Mouse (Mus musculus) liver, postnatal 0 days (tissue): ENCODE measurements around the gene Ampd3. TPM values are rescaled to one million over a fixed set of nuclear protein-coding genes. Genes with fewer than 3 reads are reported as not detected.

ENCODE experiments used
- ATAC-seq: fragments of 200-750 bp; cut with Nextera tagmentation; 2 replicates; pipeline ENCODE4 v1.8.0; 2017; ENCODE audit warnings: mild to moderate bottlenecking, moderate library complexity
- DNase-seq: peaks from one replicate; pipeline ENCODE4 v3.0.0-alpha.2; 2016
- H3K27ac ChIP-seq: fragments of 300-500 bp; sonication (generic); 2 replicates; pipeline ENCODE4 v1.5.1; 2014; ENCODE audit warnings: antibody characterized with exemption, moderate library complexity, mild to moderate bottlenecking, low read depth
- H3K27me3 ChIP-seq: fragments of 300-500 bp; sonication (generic); 2 replicates; pipeline ENCODE4 v1.6.1; 2014; ENCODE audit warnings: low read length, control low read depth, mixed read lengths; ENCODE audit not compliant: insufficient read depth
- H3K36me3 ChIP-seq: fragments of 300-500 bp; sonication (generic); replicated peaks from 2 replicates; pipeline ENCODE4 v1.6.1; 2014; ENCODE audit warnings: mild to moderate bottlenecking, control low read depth, low read length, moderate library complexity, mixed read lengths; ENCODE audit not compliant: insufficient read depth
- H3K4me1 ChIP-seq: fragments of 300-500 bp; sonication (generic); 2 replicates; pipeline ENCODE4 v1.6.1; 2014; ENCODE audit warnings: antibody characterized with exemption, mild to moderate bottlenecking, control low read depth; ENCODE audit not compliant: insufficient read depth
- H3K4me2 ChIP-seq: fragments of 300-500 bp; sonication (generic); 2 replicates; pipeline ENCODE4 v1.6.1; 2014; ENCODE audit warnings: low read depth, mild to moderate bottlenecking, low read length, moderate library complexity, mixed read lengths
- H3K4me3 ChIP-seq: fragments of 300-500 bp; sonication (generic); 2 replicates; pipeline ENCODE4 v1.5.1; 2014; ENCODE audit warnings: low read depth, low read length
- H3K9ac ChIP-seq: fragments of 300-500 bp; sonication (generic); replicated peaks from 2 replicates; pipeline ENCODE4 v1.6.1; 2014; ENCODE audit warnings: mild to moderate bottlenecking, moderate library complexity
- H3K9me3 ChIP-seq: fragments of 300-500 bp; sonication (generic); 2 replicates; pipeline ENCODE4 v1.6.1; 2016; ENCODE audit warnings: mild to moderate bottlenecking, control low read depth, low read length, mixed read lengths
- CTCF ChIP-seq: sonication (generic); IDR thresholded peaks from 2 replicates; pipeline ENCODE4 v1.5.1; 2016; ENCODE audit warnings: antibody characterized with exemption, low read depth
- EP300 ChIP-seq: IDR thresholded peaks from 2 replicates; pipeline ENCODE4 v1.6.1; 2016; ENCODE audit warnings: antibody characterized with exemption, low read depth, mild to moderate bottlenecking
- WGBS: fragments of 180-500 bp; shearing (Covaris S2); extraction: QIAGEN DNeasy Blood & Tissue Kit; methylation state at CpG from one replicate; pipeline ENCODE4 v1.1.7; 2014; ENCODE audit not compliant: insufficient replicate concordance; 5-methylcytosine and 5-hydroxymethylcytosine counted together
- polyA plus RNA-seq: library from polyadenylated mRNA; unstranded; fragments of >200 nt; fragmentation: Nextera tagmentation; extraction: Ambion mirVana; gene quantifications from 2 replicates; pipeline ENCODE4 v1.2.1, GENCODE M21; 2015

The Ampd3 gene
- polyA plus RNA-seq, 1 experiment from 2014 or later, result 16.6 TPM

DNA sequence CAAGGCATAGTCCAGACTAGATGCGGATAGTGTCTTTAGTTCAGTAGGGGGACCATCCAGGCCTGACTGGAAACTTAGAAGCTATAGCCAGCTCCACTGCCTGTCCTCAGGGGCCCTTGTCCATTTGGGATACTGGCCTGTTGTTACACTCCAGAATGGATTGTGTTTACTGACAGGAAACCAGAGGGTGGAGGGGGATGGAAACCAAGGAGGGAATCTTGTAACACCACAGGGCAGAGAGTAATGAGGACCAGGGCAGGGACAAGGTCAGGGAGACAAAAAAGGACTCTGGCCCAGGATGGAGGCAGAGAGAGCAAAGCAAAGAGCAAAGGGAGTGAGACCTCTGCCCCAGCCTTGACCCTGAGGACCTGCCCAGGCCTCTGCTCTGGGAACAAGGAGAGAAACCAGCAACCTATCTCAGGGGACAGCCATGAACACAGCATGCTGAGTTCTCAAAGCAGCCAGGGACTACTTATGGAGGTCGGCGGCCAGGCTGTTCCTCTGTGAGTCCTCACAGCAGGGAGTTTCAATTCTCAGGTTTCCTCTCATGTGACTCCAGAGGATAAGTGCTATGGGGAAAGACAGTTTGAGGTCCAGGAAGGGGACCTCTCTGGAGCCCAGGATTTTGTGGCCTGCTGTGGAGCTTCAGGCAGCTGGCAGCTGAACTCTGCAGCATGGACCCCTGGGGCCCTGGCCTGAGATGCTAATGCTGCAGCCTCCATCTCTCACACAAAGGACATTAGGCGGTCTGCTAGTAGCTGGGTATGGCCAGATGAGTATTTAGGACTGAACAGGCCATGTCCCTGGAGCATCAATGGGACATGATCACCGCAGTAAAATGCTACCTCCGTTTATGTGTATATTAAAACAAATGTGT lies 36.7 kb upstream of the Ampd3 start:
- Histone ChIP-seq H3K27me3 (no peaks in the 10 kb centered on the region), H3K4me1 (no peaks in the 10 kb centered on the region), H3K27ac (no peak overlapping the region), H3K9ac (no peak overlapping the region), H3K4me2 (no peak overlapping the region), H3K9me3 (no peaks in the 10 kb centered on the region), H3K4me3 (no peak overlapping the region), H3K36me3 (no peaks in the 10 kb centered on the region)
- DNase-seq (no peak), ATAC-seq (no peak)
- 68% methylated on average over 6 of the region's 6 CpGs for WGBS
- TF ChIP-seq EP300, result no peak
- no peak for TF ChIP-seq CTCF

DNA sequence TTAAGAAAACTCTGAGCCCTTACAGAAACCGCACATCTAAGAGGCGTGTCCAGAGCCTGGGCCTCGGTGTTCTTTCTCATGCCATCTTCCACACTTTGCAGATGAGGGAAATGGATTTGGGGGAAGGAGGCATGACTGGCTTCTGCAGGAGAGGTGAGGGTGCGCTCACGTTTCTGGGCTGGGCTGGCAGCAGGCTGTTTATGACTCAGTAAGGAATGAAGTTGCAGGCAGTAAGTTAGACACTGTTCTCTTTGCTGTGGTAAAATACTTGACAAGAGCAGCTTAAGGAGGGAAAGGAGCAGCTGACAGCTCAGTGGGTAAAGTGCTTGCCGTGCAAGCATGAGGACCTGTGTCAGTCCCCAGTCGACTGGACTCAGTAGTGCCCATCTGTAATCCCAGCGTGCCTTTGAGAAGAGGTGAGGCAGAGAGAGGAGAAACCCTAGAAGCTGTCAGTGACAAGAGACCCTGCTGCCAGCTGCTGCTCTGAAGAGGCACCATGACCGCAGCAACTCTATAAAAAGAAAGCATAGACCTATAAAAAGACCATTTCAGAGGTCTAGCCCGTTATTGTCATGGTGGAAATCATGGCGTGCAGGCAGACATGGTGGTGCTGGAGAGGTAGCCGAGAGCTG lies 35.9 kb upstream of the Ampd3 start:
- Histone ChIP-seq H3K4me2 (no peak overlapping the region), H3K9ac (no peak overlapping the region), H3K36me3 (no peaks in the 10 kb centered on the region), H3K27me3 (no peaks in the 10 kb centered on the region), H3K4me3 (no peak overlapping the region), H3K9me3 (no peaks in the 10 kb centered on the region), H3K4me1 (no peaks in the 10 kb centered on the region), H3K27ac (no peak overlapping the region)
- TF ChIP-seq CTCF, result no peak
- TF ChIP-seq EP300, result no peak
- ATAC-seq (no peak), DNase-seq (no peak)
- WGBS, result 75% methylated on average over 12 of the region's 12 CpGs

- DNase-seq, result no peak
- TF ChIP-seq CTCF, result peak; percentile 46; the same call in 1 of the 2 replicates
- TF ChIP-seq EP300, result no peak
- Histone ChIP-seq H3K9ac (no peak overlapping the region), H3K27ac (no peak overlapping the region), H3K4me3 (no peak overlapping the region), H3K9me3 (peaks cover 3% of the 10 kb centered on the region; the same call in 1 of the 2 replicates), H3K4me2 (no peak overlapping the region), H3K36me3 (no peaks in the 10 kb centered on the region), H3K4me1 (no peaks in the 10 kb centered on the region), H3K27me3 (no peaks in the 10 kb centered on the region)
- WGBS, result 46% methylated on average over 2 of the region's 2 CpGs
- no peak for ATAC-seq
Measured at GRCm38 (mm10) chr7:110736914-110737313, 31.1 kb upstream of the Ampd3 start.

GRCm38 (mm10) chr7:110739764-110740163 lies 28.2 kb upstream of the Ampd3 start:
- Histone ChIP-seq H3K36me3 (no peaks in the 10 kb centered on the region), H3K4me3 (no peak overlapping the region), H3K4me1 (no peaks in the 10 kb centered on the region), H3K4me2 (no peak overlapping the region), H3K27me3 (no peaks in the 10 kb centered on the region), H3K9me3 (peaks cover 3% of the 10 kb centered on the region; the same call in 1 of the 2 replicates), H3K9ac (no peak overlapping the region), H3K27ac (no peak overlapping the region)
- no peak for ATAC-seq
- TF ChIP-seq CTCF (no peak), EP300 (no peak)
- WGBS, result 57% methylated on average over 5 of the region's 5 CpGs
- DNase-seq, result no peak

- ATAC-seq (no peak), DNase-seq (no peak)
- no peak overlapping the region for H3K4me3 ChIP-seq
- no peak for TF ChIP-seq EP300
- no peak for TF ChIP-seq CTCF
- no peak overlapping the region for H3K27ac ChIP-seq
- peaks cover 3% of the 10 kb centered on the region; the same call in 1 of the 2 replicates for H3K9me3 ChIP-seq
- no peak overlapping the region for H3K9ac ChIP-seq
- no peak overlapping the region for H3K4me2 ChIP-seq
- WGBS, result 50% methylated on average over 2 of the region's 2 CpGs
- no peaks in the 10 kb centered on the region for H3K27me3 ChIP-seq
- no peaks in the 10 kb centered on the region for H3K36me3 ChIP-seq
- no peaks in the 10 kb centered on the region for H3K4me1 ChIP-seq
Measured at GRCm38 (mm10) chr7:110740188-110740587, 27.8 kb upstream of the Ampd3 start.

DNA sequence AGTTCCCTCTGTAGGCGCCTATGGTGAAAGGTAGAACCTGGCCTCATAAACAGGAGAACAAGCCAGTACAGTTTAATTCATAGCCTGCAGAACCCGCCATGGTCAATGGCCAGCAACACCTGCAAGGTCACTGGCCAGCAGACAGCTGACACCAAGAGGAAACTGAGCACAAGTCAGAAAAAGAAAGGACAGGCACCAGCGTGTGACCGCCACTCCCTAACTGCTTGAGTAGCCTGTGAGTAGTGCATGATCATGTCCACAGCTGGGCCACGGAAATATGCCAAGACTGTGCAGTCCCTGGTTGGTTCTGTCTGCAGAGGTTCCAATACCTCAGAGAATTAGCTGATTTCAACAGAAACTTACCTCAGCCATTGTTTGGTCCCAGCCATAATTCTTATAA lies 26.0 kb upstream of the Ampd3 start:
- no peak overlapping the region for H3K9ac ChIP-seq
- no peaks in the 10 kb centered on the region for H3K27me3 ChIP-seq
- DNase-seq (no peak), ATAC-seq (no peak)
- no peaks in the 10 kb centered on the region for H3K36me3 ChIP-seq
- H3K4me2 ChIP-seq, result no peak overlapping the region
- H3K4me3 ChIP-seq, result no peak overlapping the region
- H3K4me1 ChIP-seq, result no peaks in the 10 kb centered on the region
- H3K9me3 ChIP-seq, result peaks cover 3% of the 10 kb centered on the region; the same call in 1 of the 2 replicates
- H3K27ac ChIP-seq, result no peak overlapping the region
- 72% methylated on average over 5 of the region's 5 CpGs for WGBS
- no peak for TF ChIP-seq CTCF
- TF ChIP-seq EP300, result no peak
